Mouse (Mus musculus) retina, embryonic 14.5 days (tissue): ENCODE results near the gene Txndc2.

Experiments
- DNase-seq: peaks from one replicate; pipeline ENCODE4 v3.0.0-alpha.2; 2015; ENCODE audit warnings: low spot score

Txndc2 gene

DNA sequence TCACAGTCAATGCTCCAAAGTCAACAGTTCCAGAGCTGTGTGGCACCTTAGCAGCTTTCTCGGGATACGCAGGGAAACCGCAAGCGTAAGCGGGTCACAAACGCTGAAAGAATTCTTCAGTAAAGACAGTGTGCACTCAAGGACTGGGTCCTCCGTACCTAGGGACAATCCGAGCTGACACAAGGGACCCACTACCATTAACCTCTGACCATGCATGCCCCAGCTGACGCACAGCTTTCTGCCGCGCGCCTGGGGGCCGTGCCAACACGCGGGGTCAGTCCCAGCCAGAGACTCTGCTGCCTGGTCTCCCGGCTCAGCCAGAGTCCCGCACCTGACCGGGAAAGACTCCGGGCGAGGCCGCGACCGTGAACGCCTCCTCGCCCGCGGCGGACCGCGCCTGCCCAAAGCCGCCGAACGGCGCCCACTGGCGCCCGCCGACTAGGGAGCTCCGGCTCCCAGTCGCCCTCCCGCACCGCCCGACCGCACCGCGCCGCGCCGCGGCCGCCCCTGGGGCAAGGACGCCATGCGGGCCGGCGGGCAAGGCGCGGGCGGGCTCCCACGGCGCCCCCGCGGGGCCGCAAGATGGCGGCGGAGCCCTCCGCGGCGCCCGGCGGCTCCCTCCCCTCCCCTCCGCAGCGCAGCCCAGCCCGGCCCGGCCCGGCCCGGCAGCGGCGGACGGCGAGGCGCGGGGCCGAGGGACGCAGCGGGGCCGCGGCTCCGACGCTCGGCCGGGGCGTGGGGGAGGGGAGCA is 29.4 kb downstream of the Txndc2 start:
- DNase-seq: peak; percentile 62

DNA sequence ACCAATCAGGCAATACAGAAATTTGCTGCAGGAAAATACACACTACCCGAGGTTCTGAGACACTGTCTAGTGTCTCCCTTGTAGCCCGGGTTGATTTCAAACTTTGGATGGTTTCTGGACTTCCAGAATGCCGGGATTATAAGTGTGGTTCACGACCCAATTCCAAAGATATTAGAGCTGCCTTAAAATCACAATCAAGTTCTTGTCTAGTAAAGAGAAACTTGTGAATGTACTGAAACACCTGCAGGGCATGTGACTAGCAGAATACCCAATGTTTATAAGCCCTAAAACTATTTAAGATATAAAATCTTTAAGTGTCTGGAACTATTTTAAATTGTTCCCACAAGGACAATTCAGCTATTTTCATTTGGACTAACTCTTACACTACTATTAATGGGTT is 30.2 kb downstream of the Txndc2 start:
- DNase-seq: no peak

DNA sequence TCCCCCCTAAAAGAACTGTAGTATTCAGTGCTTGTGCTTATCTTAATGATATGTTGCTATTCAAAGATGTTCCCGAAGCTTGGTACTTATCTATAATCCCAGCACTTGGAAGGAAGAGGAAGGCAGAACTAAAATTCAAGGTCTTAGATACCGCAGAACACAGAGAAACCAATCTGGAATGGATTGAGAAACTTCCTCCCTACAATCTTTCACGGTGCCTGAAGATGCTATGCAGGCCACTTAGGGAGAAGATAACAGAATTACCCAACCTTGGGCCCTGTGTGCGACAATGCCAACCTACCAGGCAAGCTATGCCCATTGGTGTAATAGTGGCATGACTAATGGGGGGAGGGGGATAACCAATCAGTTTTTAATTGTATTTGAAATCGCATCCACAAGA is 33.2 kb downstream of the Txndc2 start:
- DNase-seq: no peak

DNA sequence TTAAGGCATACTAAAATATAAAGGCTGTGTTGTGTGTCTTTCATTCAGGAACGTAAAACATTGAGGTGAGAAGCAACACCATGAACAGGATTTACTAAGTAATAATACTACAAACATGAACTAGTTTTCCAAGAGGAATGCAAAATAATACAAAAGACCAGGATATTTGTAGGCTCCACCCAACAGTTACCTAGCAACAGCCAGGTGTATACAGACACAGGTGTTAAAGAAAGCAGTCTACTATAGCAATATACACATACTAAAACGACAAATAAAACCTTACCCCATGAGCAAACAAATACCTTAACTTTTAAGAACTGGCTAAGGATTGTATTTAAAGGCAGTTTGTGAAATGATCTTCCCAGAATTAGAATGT is 33.7 kb downstream of the Txndc2 start:
- DNase-seq: no peak

DNA sequence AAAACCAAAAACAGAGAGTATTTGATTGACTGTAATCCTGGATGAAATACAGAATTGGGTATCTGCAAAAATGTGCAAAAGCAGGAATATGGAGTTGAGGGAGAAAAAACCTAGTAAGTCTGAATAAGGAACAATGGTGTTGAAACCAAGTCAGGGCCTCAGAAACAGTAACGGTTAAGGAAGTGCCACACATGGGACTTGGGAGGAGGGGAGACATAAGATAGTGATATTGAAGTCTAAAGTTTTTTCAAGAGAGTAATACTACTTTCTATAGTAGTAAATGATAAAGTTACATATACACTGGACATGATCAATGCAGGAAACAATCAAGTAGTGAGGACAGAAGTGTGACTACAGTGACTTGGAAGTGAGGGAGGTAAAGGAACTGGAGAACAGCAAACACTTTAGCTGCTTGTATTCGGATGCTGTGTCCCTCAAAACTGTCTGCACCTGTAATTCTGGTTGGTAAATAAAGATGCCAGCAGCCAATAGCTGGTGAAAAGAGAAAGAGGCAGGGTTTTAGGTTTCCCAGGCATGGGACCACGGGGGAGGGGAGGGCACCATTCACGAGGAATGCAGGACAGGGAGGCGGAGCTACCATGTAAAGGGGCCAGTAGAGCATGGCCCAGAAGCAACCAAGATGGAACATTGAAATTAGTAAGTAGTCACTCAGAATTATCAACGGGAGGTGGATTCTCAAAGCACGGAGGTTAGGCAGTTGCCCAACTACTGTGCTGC is 34.2 kb downstream of the Txndc2 start:
- DNase-seq: peak; percentile 31

DNA sequence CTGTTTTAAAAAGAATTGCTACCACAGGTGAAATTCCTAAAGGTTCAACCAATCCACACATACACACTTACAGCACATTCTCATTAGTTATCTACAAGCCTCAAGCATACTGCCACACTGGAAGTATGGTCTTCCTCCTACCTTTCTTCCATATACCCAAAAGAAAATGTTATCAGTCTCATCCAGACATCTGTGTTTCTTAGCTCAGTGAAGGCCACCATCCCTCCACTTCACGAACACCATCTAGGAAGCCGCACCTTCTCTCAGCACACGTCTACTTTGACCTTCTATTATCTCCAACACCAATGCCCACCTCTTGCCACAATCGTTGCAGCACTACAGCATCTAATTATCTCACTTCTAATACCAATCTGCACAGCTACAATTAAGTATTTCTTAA is 36.0 kb downstream of the Txndc2 start:
- DNase-seq: no peak

DNA sequence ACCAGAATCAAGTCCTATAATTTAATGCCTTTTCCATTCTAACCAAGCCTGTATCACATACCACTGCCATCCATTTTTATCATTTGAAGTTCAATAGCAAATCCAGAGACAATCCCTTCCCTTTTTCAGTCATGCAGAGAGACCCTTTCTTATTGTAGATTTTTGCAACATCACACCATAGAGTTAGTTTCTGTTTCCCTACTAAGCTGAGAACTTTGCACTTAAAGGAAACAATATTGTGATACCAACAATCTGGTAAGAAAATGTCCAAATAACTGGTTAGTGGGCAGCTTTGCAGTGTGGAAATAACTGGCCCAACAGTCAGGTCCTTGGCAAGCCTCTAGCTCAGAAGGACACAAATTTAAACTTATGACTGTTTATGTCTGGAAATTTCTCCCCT is 37.1 kb downstream of the Txndc2 start:
- no peak for DNase-seq

DNA sequence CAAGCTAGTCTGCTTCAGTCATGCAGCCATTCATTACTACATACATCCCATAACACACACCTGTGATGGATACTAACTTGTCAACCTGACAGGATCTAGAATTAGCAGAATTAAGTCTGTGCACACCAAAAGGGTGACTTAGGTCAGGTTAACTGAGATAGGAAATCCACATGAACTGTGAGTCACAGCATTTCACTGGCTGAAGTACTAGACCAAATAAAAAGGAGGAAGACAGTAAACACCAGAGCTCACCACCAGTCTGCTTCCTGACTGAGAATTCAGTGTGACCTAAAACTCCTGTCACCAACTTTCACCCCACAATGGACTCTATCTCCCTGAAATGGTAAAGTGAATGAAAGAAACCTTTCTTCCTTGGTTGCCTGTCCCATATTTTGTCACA is 37.7 kb downstream of the Txndc2 start:
- DNase-seq: no peak

DNA sequence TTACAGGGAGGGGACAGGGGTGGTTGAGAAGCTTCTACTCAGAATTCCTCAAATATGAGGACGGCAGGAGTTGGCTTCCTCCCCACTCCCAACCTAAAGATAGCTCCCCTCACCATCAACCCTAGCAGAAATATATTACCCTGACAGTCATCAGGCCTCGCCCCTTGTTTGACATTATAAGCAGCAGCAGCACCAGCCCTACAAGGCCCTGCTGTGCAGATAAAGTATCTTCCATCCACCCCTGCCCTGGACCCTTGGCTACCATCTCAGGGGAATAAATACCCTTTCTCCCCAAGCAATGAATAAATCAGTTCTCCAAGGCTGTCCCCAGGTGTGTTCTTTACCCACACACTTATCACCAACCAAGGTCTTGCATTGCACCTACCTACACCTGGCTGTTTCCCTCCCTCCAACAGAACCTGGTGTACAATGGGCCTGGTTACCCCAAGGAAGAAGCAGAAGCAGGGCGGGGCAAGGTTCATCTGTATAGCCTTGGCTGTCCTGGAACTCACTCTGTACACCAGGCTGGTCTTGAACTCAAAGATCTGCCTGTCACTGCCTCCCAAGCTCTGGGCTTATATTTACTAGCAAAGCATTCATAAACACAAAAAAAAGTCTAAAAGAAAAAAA is 44.0 kb downstream of the Txndc2 start:
- no peak for DNase-seq

DNA sequence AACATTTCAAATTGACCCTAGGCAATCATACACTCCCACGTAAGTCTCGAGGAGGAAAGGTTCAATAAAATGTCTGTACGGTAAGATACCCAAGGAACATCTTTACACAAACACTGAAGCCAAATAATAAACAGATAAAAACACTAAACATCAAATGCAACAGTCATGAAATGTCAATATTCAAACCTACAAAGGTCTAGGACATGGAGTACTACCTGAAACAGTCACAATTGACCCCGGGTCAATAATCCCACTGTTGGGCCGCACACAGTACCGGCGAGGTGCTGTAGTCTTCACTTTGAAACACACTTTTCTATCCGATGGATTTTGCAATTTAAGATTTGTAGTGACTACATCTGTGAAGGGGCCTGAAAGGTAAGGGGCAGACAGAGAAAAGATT is 47.3 kb downstream of the Txndc2 start:
- DNase-seq: no peak
